Mouse (Mus musculus) neutrophil, adult 5-6 weeks (primary cell): ENCODE results near the gene Cfap97d2. TPM values are rescaled to one million over a fixed set of nuclear protein-coding genes. Genes with fewer than 3 reads are reported as not detected.

ENCODE experiments used
- total RNA-seq: library from RNA; stranded (forward); fragments of 200-1000 nt; gene quantifications from 2 replicates; pipeline ENCODE4 v1.2.3, GENCODE M21; 2017

Gene Cfap97d2
- total RNA-seq, 1 experiment from 2014 or later = not detected

Other genes starting within 250 kb of the Cfap97d2 start
- gene Gas6, start 211.4 kb upstream of the Cfap97d2 start, total RNA-seq = not detected in 2 replicates
- 2.3 and 2.9 TPM in 2 replicates for gene 1700029H14Rik, start 143.4 kb upstream of the Cfap97d2 start, total RNA-seq
- gene Rasa3, start 28.3 kb upstream of the Cfap97d2 start, total RNA-seq = 437 and 443 TPM in 2 replicates
- gene Cdc16, start 51.8 kb downstream of the Cfap97d2 start, total RNA-seq = 37.8 and 38.2 TPM in 2 replicates
- 30.1 and 34.1 TPM in 2 replicates for gene Upf3a, start 79.7 kb downstream of the Cfap97d2 start, total RNA-seq
- not detected in 2 replicates for gene AF366264, start 132.5 kb downstream of the Cfap97d2 start, total RNA-seq
- 13.0 and 13.6 TPM in 2 replicates for gene Champ1, start 163.8 kb downstream of the Cfap97d2 start, total RNA-seq
- gene Coprs, start 184.4 kb downstream of the Cfap97d2 start, total RNA-seq = 0.37 and 1.0 TPM in 2 replicates